Mouse (Mus musculus): ENCODE results near the gene Kcnh4.

Gene Kcnh4

GRCm38 (mm10) chr11:100770646-100771408, 11.1 kb upstream of the Kcnh4 start, which contains the start of gene Ghdc:
TSS of gene Ghdc (minus strand) at chr11:100770957.
- TF ChIP-seq NANOG (IDR thresholded peaks at IDR 0.05; ENCODE audit: borderline replicate concordance, low read length) (no peak), CTCF (conservative IDR thresholded peaks at IDR 0.05; ENCODE audit: low read length) (no peak), POU5F1 (IDR thresholded peaks at IDR 0.05; ENCODE audit: borderline replicate concordance, low read length) (no peak)
- Histone ChIP-seq H3K4me3 (replicated peaks; ENCODE audit: low read length) (peak within 1 kb of the TSS; percentile 81), H3K36me3 (ENCODE audit: insufficient read depth, low read length) (peaks cover 28% of the 10 kb centered on the region), H3K4me1 (replicated peaks; ENCODE audit: low read depth, low read length) (peaks cover 48% of the 10 kb centered on the region), H3K9me3 (ENCODE audit: low read length) (no peaks in the 10 kb centered on the region), H3K27me3 (ENCODE audit: insufficient read depth, low read length) (no peaks in the 10 kb centered on the region)

DNA sequence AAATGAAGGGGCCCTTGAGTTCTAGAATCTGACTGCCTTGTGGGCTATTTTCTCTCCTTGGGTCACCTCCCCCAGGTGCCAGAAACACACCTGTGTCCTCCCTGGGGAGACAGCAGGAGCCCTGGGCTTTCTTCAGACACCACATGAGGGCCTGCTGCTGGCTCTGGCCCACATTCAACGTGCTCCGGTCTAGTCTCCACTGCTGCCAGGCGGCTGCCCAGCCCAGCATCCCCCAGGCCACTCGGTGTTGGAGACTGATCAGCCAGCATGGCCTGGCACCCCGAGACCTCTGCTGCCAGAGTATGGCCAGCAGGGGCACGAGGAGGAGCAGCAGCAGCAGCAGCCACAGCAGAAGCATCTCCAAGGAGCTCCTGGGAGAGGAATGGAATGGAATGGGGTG, 10.2 kb upstream of the Kcnh4 start:
- H3K4me1 ChIP-seq (replicated peaks; ENCODE audit: low read depth, low read length): peaks cover 48% of the 10 kb centered on the region
- H3K36me3 ChIP-seq (ENCODE audit: insufficient read depth, low read length): peaks cover 28% of the 10 kb centered on the region
- H3K4me3 ChIP-seq (replicated peaks; ENCODE audit: low read length): peak overlapping the region; percentile 81
- H3K27me3 ChIP-seq (ENCODE audit: insufficient read depth, low read length): no peaks in the 10 kb centered on the region
- no peaks in the 10 kb centered on the region for H3K9me3 ChIP-seq (ENCODE audit: low read length)
- no peak for TF ChIP-seq POU5F1 (IDR thresholded peaks at IDR 0.05; ENCODE audit: borderline replicate concordance, low read length)

GRCm38 (mm10) chr11:100767871-100768270, 8.1 kb upstream of the Kcnh4 start:
- H3K27me3 ChIP-seq (ENCODE audit: insufficient read depth, low read length): peaks cover 9% of the 10 kb centered on the region
- TF ChIP-seq POU5F1 (IDR thresholded peaks at IDR 0.05; ENCODE audit: borderline replicate concordance, low read length): no peak
- no peak for TF ChIP-seq NANOG (IDR thresholded peaks at IDR 0.05; ENCODE audit: borderline replicate concordance, low read length)
- TF ChIP-seq CTCF (conservative IDR thresholded peaks at IDR 0.05; ENCODE audit: low read length): no peak
- peaks cover 28% of the 10 kb centered on the region for H3K36me3 ChIP-seq (ENCODE audit: insufficient read depth, low read length)
- peaks cover 45% of the 10 kb centered on the region for H3K4me1 ChIP-seq (replicated peaks; ENCODE audit: low read depth, low read length)
- no peak overlapping the region for H3K4me3 ChIP-seq (replicated peaks; ENCODE audit: low read length)
- H3K9me3 ChIP-seq (ENCODE audit: low read length): no peaks in the 10 kb centered on the region

DNA sequence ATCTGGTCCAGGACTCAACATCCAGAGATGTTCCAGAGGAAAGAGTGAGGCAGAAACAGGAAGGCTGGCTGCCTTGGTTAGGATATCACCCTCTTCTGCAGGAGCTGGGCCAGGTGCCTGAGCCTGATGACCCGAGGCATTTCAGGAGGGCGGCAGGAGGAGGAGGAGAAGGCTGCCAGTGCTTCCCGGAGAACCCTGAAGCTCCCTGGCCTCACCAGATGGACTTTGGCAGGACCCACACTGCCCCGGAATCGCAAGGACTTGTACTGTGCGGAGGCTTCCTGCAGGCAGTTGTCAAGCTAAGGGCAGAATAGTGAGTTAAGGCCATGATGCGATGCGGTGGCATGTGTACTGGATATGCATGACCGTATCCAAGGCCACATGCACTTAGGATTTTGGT, 7.0 kb upstream of the Kcnh4 start:
- Histone ChIP-seq H3K36me3 (ENCODE audit: insufficient read depth, low read length) (peaks cover 28% of the 10 kb centered on the region), H3K4me3 (replicated peaks; ENCODE audit: low read length) (no peak overlapping the region), H3K4me1 (replicated peaks; ENCODE audit: low read depth, low read length) (peaks cover 49% of the 10 kb centered on the region), H3K9me3 (ENCODE audit: low read length) (no peaks in the 10 kb centered on the region), H3K27me3 (ENCODE audit: insufficient read depth, low read length) (peaks cover 19% of the 10 kb centered on the region)
- TF ChIP-seq POU5F1 (IDR thresholded peaks at IDR 0.05; ENCODE audit: borderline replicate concordance, low read length): no peak
- no peak for TF ChIP-seq CTCF (conservative IDR thresholded peaks at IDR 0.05; ENCODE audit: low read length)
- TF ChIP-seq NANOG (IDR thresholded peaks at IDR 0.05; ENCODE audit: borderline replicate concordance, low read length): no peak

DNA sequence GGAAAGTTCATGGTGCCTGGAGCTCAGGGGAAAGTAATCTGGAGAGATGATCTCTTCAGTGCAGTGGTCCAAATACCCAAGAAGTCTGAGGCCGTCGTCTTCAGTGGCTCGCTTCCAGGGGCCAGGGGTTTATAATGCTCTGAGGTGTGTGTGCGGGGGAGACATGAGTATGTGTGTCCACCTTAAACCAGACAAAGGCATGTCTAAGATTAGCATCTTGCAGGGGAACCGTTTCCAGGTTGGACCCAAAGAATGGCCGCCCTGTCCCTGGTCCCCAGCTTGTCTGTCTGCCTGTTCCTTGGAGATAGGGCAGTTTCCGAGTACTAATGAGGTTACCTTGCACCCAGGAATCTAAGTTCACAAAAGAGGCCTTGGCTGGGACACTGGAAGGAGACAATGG, 3.1 kb upstream of the Kcnh4 start, which contains the start of gene Hcrt:
TSS of gene Hcrt (minus strand) at position 101 of the 400 bp plus-strand sequence.
- TF ChIP-seq CTCF (conservative IDR thresholded peaks at IDR 0.05; ENCODE audit: low read length): no peak
- no peak for TF ChIP-seq NANOG (IDR thresholded peaks at IDR 0.05; ENCODE audit: borderline replicate concordance, low read length)
- no peak for TF ChIP-seq POU5F1 (IDR thresholded peaks at IDR 0.05; ENCODE audit: borderline replicate concordance, low read length)
- peaks cover 50% of the 10 kb centered on the region for H3K27me3 ChIP-seq (ENCODE audit: insufficient read depth, low read length)
- H3K36me3 ChIP-seq (ENCODE audit: insufficient read depth, low read length): peaks cover 14% of the 10 kb centered on the region
- no peaks in the 10 kb centered on the region for H3K9me3 ChIP-seq (ENCODE audit: low read length)
- peak within 1 kb of the TSS; percentile 73 for H3K4me3 ChIP-seq (replicated peaks; ENCODE audit: low read length)
- H3K4me1 ChIP-seq (replicated peaks; ENCODE audit: low read depth, low read length): peaks cover 49% of the 10 kb centered on the region

- Histone ChIP-seq H3K9me3 (ENCODE audit: low read length) (no peaks in the 10 kb centered on the region), H3K4me3 (replicated peaks; ENCODE audit: low read length) (peak overlapping the region; percentile 73), H3K27me3 (ENCODE audit: insufficient read depth, low read length) (peaks cover 57% of the 10 kb centered on the region), H3K36me3 (ENCODE audit: insufficient read depth, low read length) (peaks cover 4% of the 10 kb centered on the region), H3K4me1 (replicated peaks; ENCODE audit: low read depth, low read length) (peaks cover 45% of the 10 kb centered on the region)
- TF ChIP-seq NANOG (IDR thresholded peaks at IDR 0.05; ENCODE audit: borderline replicate concordance, low read length) (no peak), CTCF (conservative IDR thresholded peaks at IDR 0.05; ENCODE audit: low read length) (peak; percentile 59)
Observed at GRCm38 (mm10) chr11:100761547-100762045, 1.9 kb upstream of the Kcnh4 start.

GRCm38 (mm10) chr11:100758707-100759610, 783 bp downstream of the Kcnh4 start:
- TF ChIP-seq CTCF (conservative IDR thresholded peaks at IDR 0.05; ENCODE audit: low read length) (no peak), NANOG (IDR thresholded peaks at IDR 0.05; ENCODE audit: borderline replicate concordance, low read length) (no peak), POU5F1 (IDR thresholded peaks at IDR 0.05; ENCODE audit: borderline replicate concordance, low read length) (no peak)
- H3K4me1 ChIP-seq (replicated peaks; ENCODE audit: low read depth, low read length): peaks cover 43% of the 10 kb centered on the region
- peaks cover 71% of the 10 kb centered on the region for H3K27me3 ChIP-seq (ENCODE audit: insufficient read depth, low read length)
- no peaks in the 10 kb centered on the region for H3K36me3 ChIP-seq (ENCODE audit: insufficient read depth, low read length)
- H3K9me3 ChIP-seq (ENCODE audit: low read length): no peaks in the 10 kb centered on the region
- H3K4me3 ChIP-seq (replicated peaks; ENCODE audit: low read length): peak overlapping the region; percentile 80

- Histone ChIP-seq H3K9me3 (ENCODE audit: low read length) (no peaks in the 10 kb centered on the region), H3K4me3 (replicated peaks; ENCODE audit: low read length) (no peak overlapping the region), H3K27me3 (ENCODE audit: insufficient read depth, low read length) (peaks cover 64% of the 10 kb centered on the region), H3K4me1 (replicated peaks; ENCODE audit: low read depth, low read length) (peaks cover 39% of the 10 kb centered on the region), H3K36me3 (ENCODE audit: insufficient read depth, low read length) (no peaks in the 10 kb centered on the region)
- no peak for TF ChIP-seq NANOG (IDR thresholded peaks at IDR 0.05; ENCODE audit: borderline replicate concordance, low read length)
- TF ChIP-seq POU5F1 (IDR thresholded peaks at IDR 0.05; ENCODE audit: borderline replicate concordance, low read length): no peak
- TF ChIP-seq CTCF (conservative IDR thresholded peaks at IDR 0.05; ENCODE audit: low read length): no peak
Observed at GRCm38 (mm10) chr11:100757566-100757965, 2.2 kb downstream of the Kcnh4 start.
